In genomic region chr5:5476133-5476532, GRCm38 (mm10) we compare ENCODE assay signal across 34 mouse cellular contexts. TPM values are rescaled to one million over a fixed set of nuclear protein-coding genes. Genes with fewer than 3 reads are reported as not detected.
DNase-seq lines count a peak whose midpoint lies in the region; ATAC-seq lines count a peak whose summit lies in the region.
"Had no signal": no experiment of that assay in that cellular context is flagged by ENCODE, and none has a peak within 500 bp of the region (broad histone marks: within the 10 kb centered on the region; RNA-seq: fewer than 3 reads in every experiment).

No protein-coding gene starts in this region.

- no peak overlapping the region for H3K9ac ChIP-seq in kidney, embryonic 14.5 days (ENCODE audit: low read depth, low read length)
- no peak overlapping the region for H3K9ac ChIP-seq in kidney, embryonic 16.5 days (replicated peaks; ENCODE audit: low read length)
- H3K9ac ChIP-seq: embryonic facial prominence, embryonic 15.5 days; forebrain, postnatal 0 days; heart, embryonic 12.5 days; heart, embryonic 15.5 days; hindbrain, embryonic 13.5 days had no signal

- no peaks in the 10 kb centered on the region for H3K36me3 ChIP-seq in kidney, embryonic 14.5 days (ENCODE audit: control insufficient read depth, insufficient read depth, low read length)
- no peaks in the 10 kb centered on the region for H3K36me3 ChIP-seq in kidney, embryonic 16.5 days (ENCODE audit: insufficient read depth, low read length)
- H3K36me3 ChIP-seq: embryonic facial prominence, embryonic 15.5 days; G1E; heart, embryonic 12.5 days; heart, embryonic 15.5 days; hindbrain, embryonic 10.5 days; hindbrain, embryonic 13.5 days had no signal

- WGBS in kidney, embryonic 14.5 days: 73% methylated on average over 4 of the region's 4 CpGs
- WGBS in kidney, embryonic 16.5 days: 73% methylated on average over 4 of the region's 4 CpGs

- peak; percentile 14 for DNase-seq in kidney, adult 11 months
- DNase-seq in kidney, postnatal 4 days: no peak
- peak; percentile 52 for DNase-seq in kidney, adult 9 months
- DNase-seq in NIH3T3 (ENCODE audit: low read depth): peak; percentile 28
- DNase-seq in gastrocnemius, postnatal 10 days: no peak
- DNase-seq in urinary bladder, postnatal 36 days (ENCODE audit: low spot score in 2 of 2): no peak
- DNase-seq: adrenal gland, adult 2 months; adrenal gland, postnatal 14 days; B cell, adult 2 months; cerebellum, adult 11-12 months; cerebellum, adult 8-10 months; cerebellum, postnatal 10 days; cerebellum, postnatal 36 days; embryo, embryonic 11 days; forebrain, postnatal 0 days; gastrocnemius, adult 2 months; gastrocnemius, postnatal 25 days; heart, adult 18-20 months; heart, postnatal 10 days; heart, postnatal 36 days had no signal

- H3K9me3 ChIP-seq in kidney, embryonic 14.5 days (ENCODE audit: control insufficient read depth, low read length): no peaks in the 10 kb centered on the region
- H3K9me3 ChIP-seq in kidney, embryonic 16.5 days (ENCODE audit: low read length): no peaks in the 10 kb centered on the region
- H3K9me3 ChIP-seq: embryonic facial prominence, embryonic 15.5 days; G1E; heart, embryonic 12.5 days; heart, embryonic 15.5 days; hindbrain, embryonic 10.5 days; hindbrain, embryonic 13.5 days had no signal

- H3K4me2 ChIP-seq in kidney, embryonic 14.5 days (replicated peaks; ENCODE audit: low read depth, low read length): no peak overlapping the region
- H3K4me2 ChIP-seq in kidney, embryonic 16.5 days (replicated peaks; ENCODE audit: low read depth, low read length): no peak overlapping the region
- H3K4me2 ChIP-seq: embryonic facial prominence, embryonic 15.5 days; heart, embryonic 12.5 days; heart, embryonic 15.5 days; hindbrain, embryonic 13.5 days had no signal

- ATAC-seq in kidney, embryonic 14.5 days (ENCODE audit: low FRiP score, low TSS enrichment): no peak; the same call in 1 of the 2 replicates
- peak; percentile 71; the same call in 1 of the 2 replicates for ATAC-seq in kidney, embryonic 16.5 days (ENCODE audit: low FRiP score, low TSS enrichment)
- ATAC-seq: forebrain, embryonic 14.5 days; forebrain, postnatal 0 days; hindbrain, embryonic 16.5 days had no signal

- H3K27me3 ChIP-seq in kidney, embryonic 14.5 days (ENCODE audit: control insufficient read depth, insufficient read depth, low read length): no peaks in the 10 kb centered on the region
- no peaks in the 10 kb centered on the region for H3K27me3 ChIP-seq in kidney, embryonic 16.5 days (ENCODE audit: insufficient read depth, low read length)
- H3K27me3 ChIP-seq: CH12.LX; embryonic facial prominence, embryonic 15.5 days; heart, embryonic 12.5 days; heart, embryonic 15.5 days had no signal

- no peaks in the 10 kb centered on the region for H3K4me1 ChIP-seq in kidney, embryonic 14.5 days (ENCODE audit: control insufficient read depth, insufficient read depth, low read length)
- no peaks in the 10 kb centered on the region for H3K4me1 ChIP-seq in kidney, embryonic 16.5 days (ENCODE audit: insufficient read depth, low read length)
- H3K4me1 ChIP-seq: embryonic facial prominence, embryonic 15.5 days; heart, embryonic 12.5 days; heart, embryonic 15.5 days; hindbrain, embryonic 10.5 days; hindbrain, embryonic 13.5 days had no signal

- H3K27ac ChIP-seq in kidney, embryonic 14.5 days (ENCODE audit: low read depth, low read length): no peak overlapping the region
- H3K27ac ChIP-seq in kidney, embryonic 16.5 days (ENCODE audit: low read length): no peak overlapping the region
- H3K27ac ChIP-seq: embryonic facial prominence, embryonic 15.5 days; gastrocnemius, adult 2 months; heart, embryonic 15.5 days; hindbrain, embryonic 10.5 days; hindbrain, embryonic 13.5 days had no signal

- no peak overlapping the region for H3K4me3 ChIP-seq in kidney, embryonic 14.5 days (ENCODE audit: low read length)
- H3K4me3 ChIP-seq in kidney, embryonic 16.5 days (ENCODE audit: low read length): no peak overlapping the region
- H3K4me3 ChIP-seq: embryonic facial prominence, embryonic 15.5 days; gastrocnemius, adult 2 months; heart, embryonic 12.5 days; heart, embryonic 15.5 days; hindbrain, embryonic 10.5 days; hindbrain, embryonic 13.5 days had no signal

RNA-seq across cellular contexts. Expression of gene 1700015F17Rik, which starts 2.8 kb away (rescaled TPM):
- not detected in 2 replicates for polyA plus RNA-seq in kidney, embryonic 14.5 days (2014; fragmentation: Nextera tagmentation; extraction: Ambion mirVana)
- polyA plus RNA-seq in kidney, embryonic 16.5 days (2015; fragmentation: Nextera tagmentation; extraction: Ambion mirVana): not detected in 2 replicates
- not detected for total RNA-seq in gastrocnemius, postnatal 10 days (2021)
- total RNA-seq: adrenal gland, adult 2 months; adrenal gland, postnatal 14 days; CH12.LX; forebrain, postnatal 0 days; G1E; gastrocnemius, adult 2 months; gastrocnemius, postnatal 25 days; heart, adult 18-20 months; heart, postnatal 10 days; heart, postnatal 36 days had no signal
- polyA plus RNA-seq: adrenal gland, adult 2 months; brain, embryonic 14.5 days; embryonic facial prominence, embryonic 11.5 days; embryonic facial prominence, embryonic 15.5 days; forebrain, embryonic 11.5 days; forebrain, embryonic 14.5 days; G1E; heart, embryonic 12.5 days; heart, embryonic 15.5 days; hindbrain, embryonic 13.5 days; hindbrain, embryonic 16.5 days had no signal

RNA-seq across cellular contexts. Expression of gene Cldn12, which starts 38.6 kb away (rescaled TPM):
- polyA plus RNA-seq in kidney, embryonic 14.5 days (2014; fragmentation: Nextera tagmentation; extraction: Ambion mirVana): 15.2 and 32.7 TPM in 2 replicates
- polyA plus RNA-seq in kidney, embryonic 16.5 days (2015; fragmentation: Nextera tagmentation; extraction: Ambion mirVana): 36.6 and 42.2 TPM in 2 replicates
- total RNA-seq in gastrocnemius, postnatal 10 days (2021): 10 to 100 TPM; 13.6 to 14.2 TPM

RNA-seq across cellular contexts. Expression of gene Cdk14, which starts 56.0 kb away (rescaled TPM):
- polyA plus RNA-seq in kidney, embryonic 14.5 days (2014; fragmentation: Nextera tagmentation; extraction: Ambion mirVana): 12.7 and 18.9 TPM in 2 replicates
- 10.2 and 11.4 TPM in 2 replicates for polyA plus RNA-seq in kidney, embryonic 16.5 days (2015; fragmentation: Nextera tagmentation; extraction: Ambion mirVana)
- 10 to 100 TPM; 14.3 to 21.1 TPM for total RNA-seq in gastrocnemius, postnatal 10 days (2021)
- polyA plus RNA-seq: G1E had no signal

Comparison
In these comparisons a context has a peak if more than half of its experiments do, and no peak if none do; other contexts are left out.
1. DNase-seq: peak in kidney, adult 11 months (single experiment), kidney, adult 9 months (single experiment) and NIH3T3 (single experiment); none in kidney, postnatal 4 days (0 of 2), gastrocnemius, postnatal 10 days (single experiment) and urinary bladder, postnatal 36 days (0 of 2).